Mouse (Mus musculus) lung, embryonic 14.5 days (tissue): ENCODE data around the gene Cox10. TPM values are rescaled to one million over a fixed set of nuclear protein-coding genes. Genes with fewer than 3 reads are reported as not detected.
A peak's percentile ranks its signal among the peaks of the same experiment; 100 is the strongest.
"Not testable (repeated sequence)": the region's sequence is repeated elsewhere in the genome, so short reads cannot be mapped to it uniquely, and the experiment has no call there.

Experiments
- ATAC-seq: fragments of 200-750 bp; cut with Nextera tagmentation; 2 replicates; pipeline ENCODE4 v1.8.0; 2017; ENCODE audit warnings: mild to moderate bottlenecking, moderate TSS enrichment, moderate library complexity; ENCODE audit not compliant: insufficient read depth
- DNase-seq: peaks from one replicate; pipeline ENCODE4 v3.0.0-alpha.2; 2015
- H3K27ac ChIP-seq: fragments of 300-500 bp; sonication (generic); 2 replicates; pipeline ENCODE4 v1.5.1; 2014; ENCODE audit warnings: low read depth, mild to moderate bottlenecking, moderate library complexity
- H3K27me3 ChIP-seq: fragments of 300-500 bp; sonication (generic); 2 replicates; pipeline ENCODE4 v1.6.1; 2014; ENCODE audit warnings: low read length, control low read depth; ENCODE audit not compliant: insufficient read depth
- H3K36me3 ChIP-seq: fragments of 300-500 bp; sonication (generic); 2 replicates; pipeline ENCODE4 v1.6.1; 2014; ENCODE audit warnings: control low read depth; ENCODE audit not compliant: insufficient read depth
- H3K4me1 ChIP-seq: fragments of 300-500 bp; sonication (generic); 2 replicates; pipeline ENCODE4 v1.6.1; 2014; ENCODE audit warnings: antibody characterized with exemption, control low read depth; ENCODE audit not compliant: insufficient read depth
- H3K4me2 ChIP-seq: fragments of 300-500 bp; sonication (generic); 2 replicates; pipeline ENCODE4 v1.6.1; 2014; ENCODE audit warnings: mild to moderate bottlenecking
- H3K4me3 ChIP-seq: fragments of 300-500 bp; sonication (generic); 2 replicates; pipeline ENCODE4 v1.5.1; 2014; ENCODE audit warnings: low read depth, low read length
- H3K9ac ChIP-seq: fragments of 300-500 bp; sonication (generic); 2 replicates; pipeline ENCODE4 v1.6.1; 2014
- H3K9me3 ChIP-seq: fragments of 300-500 bp; sonication (generic); 2 replicates; pipeline ENCODE4 v1.6.1; 2016; ENCODE audit warnings: low read depth, low read length, control low read depth
- CTCF ChIP-seq: IDR thresholded peaks from 2 replicates; pipeline ENCODE4 v1.5.1; 2016; ENCODE audit warnings: antibody characterized with exemption, low read depth
- WGBS: fragments of 180-500 bp; shearing (Covaris S2); extraction: QIAGEN DNeasy Blood & Tissue Kit; methylation state at CpG from one replicate; pipeline ENCODE4 v1.1.7; 2014; 5-methylcytosine and 5-hydroxymethylcytosine counted together
- polyA plus RNA-seq: library from polyadenylated mRNA; unstranded; fragments of >200 nt; fragmentation: Nextera tagmentation; extraction: Ambion mirVana; gene quantifications from 2 replicates; pipeline ENCODE4 v1.2.1, GENCODE M21; 2014

The Cox10 gene
- 27.3 and 28.4 TPM in 2 replicates for polyA plus RNA-seq

- peak within 1 kb of the TSS; percentile 86 for H3K4me3 ChIP-seq
- under 1% methylated on average over 43 of the region's 45 CpGs for WGBS
- no peaks in the 10 kb centered on the region for H3K9me3 ChIP-seq
- H3K36me3 ChIP-seq, result peaks cover 5% of the 10 kb centered on the region; the same call in 1 of the 2 replicates
- H3K4me2 ChIP-seq, result peak within 1 kb of the TSS; percentile 74
- no peaks in the 10 kb centered on the region for H3K27me3 ChIP-seq
- no peak for TF ChIP-seq CTCF
- DNase-seq (peak; percentile 94), ATAC-seq (peak; percentile 97)
- H3K27ac ChIP-seq, result peak within 1 kb of the TSS; percentile 92
- 0 out of 2 replicates have a peak, but pooled peaks cover 5% of the 10 kb centered on the region for H3K4me1 ChIP-seq
- H3K9ac ChIP-seq, result peak within 1 kb of the TSS; percentile 77
Observed at GRCm38 (mm10) chr11:64078956-64079726, at the start of gene Cox10. Gene Cox10 (minus strand): TSS chr11:64079468.

DNA sequence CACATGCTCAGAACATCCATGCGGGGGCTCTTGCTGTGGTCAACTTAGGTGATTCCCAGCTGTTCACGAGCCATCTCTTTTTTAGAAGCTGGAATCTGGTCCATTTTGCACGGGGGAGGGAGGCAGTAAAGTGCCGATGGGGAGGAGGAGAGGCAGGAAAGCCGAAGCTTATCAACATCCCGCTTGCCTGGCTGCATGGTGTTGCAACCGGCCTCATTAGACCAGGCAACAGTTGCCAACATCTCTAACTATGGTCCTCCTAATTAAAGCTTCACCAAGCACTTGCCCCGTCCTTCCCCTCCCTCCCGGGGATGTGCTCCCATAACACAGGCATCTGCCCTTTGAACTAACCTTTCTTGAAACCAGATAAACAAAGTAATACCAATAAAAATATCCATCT is 48.7 kb upstream of the Cox10 start:
- Histone ChIP-seq H3K4me2 (no peak overlapping the region), H3K27ac (no peak overlapping the region), H3K9ac (no peak overlapping the region), H3K4me3 (no peak overlapping the region), H3K27me3 (no peaks in the 10 kb centered on the region), H3K9me3 (no peaks in the 10 kb centered on the region), H3K36me3 (no peaks in the 10 kb centered on the region), H3K4me1 (no peaks in the 10 kb centered on the region)
- ATAC-seq, result no peak
- no peak for DNase-seq
- WGBS, result 41% methylated on average over 9 of the region's 9 CpGs
- TF ChIP-seq CTCF, result no peak

DNA sequence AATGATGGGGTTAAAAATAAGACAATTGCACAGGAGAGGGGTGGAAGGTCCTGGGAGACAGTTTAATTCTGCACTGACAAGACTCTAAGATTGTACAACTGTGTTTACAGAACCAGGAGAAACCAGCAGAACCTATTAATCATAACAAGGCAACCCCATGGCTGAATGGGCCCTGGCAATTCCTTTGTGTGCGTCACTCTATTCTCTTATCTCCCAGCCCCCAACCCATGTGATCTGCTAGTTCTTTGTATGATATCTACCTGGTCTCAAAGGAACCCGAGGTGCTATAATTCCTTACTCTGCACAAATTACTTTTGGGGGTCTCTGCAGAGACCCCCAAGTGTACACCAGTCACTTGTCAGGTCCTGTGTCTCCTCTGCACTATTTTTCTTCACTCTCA is 46.2 kb upstream of the Cox10 start:
- Histone ChIP-seq H3K4me1 (no peaks in the 10 kb centered on the region), H3K4me3 (no peak overlapping the region), H3K9ac (no peak overlapping the region), H3K9me3 (no peaks in the 10 kb centered on the region), H3K27me3 (no peaks in the 10 kb centered on the region), H3K4me2 (no peak overlapping the region), H3K27ac (no peak overlapping the region), H3K36me3 (no peaks in the 10 kb centered on the region)
- ATAC-seq (no peak), DNase-seq (no peak)
- WGBS, result 51% methylated on average over 2 of the region's 2 CpGs
- TF ChIP-seq CTCF, result no peak

GRCm38 (mm10) chr11:64123174-64123573 is 43.9 kb upstream of the Cox10 start:
- 68% methylated on average over 6 of the region's 6 CpGs for WGBS
- H3K4me2 ChIP-seq, ATAC-seq, H3K9ac ChIP-seq, DNase-seq, H3K4me1 ChIP-seq, H3K27ac ChIP-seq, H3K36me3 ChIP-seq, H3K4me3 ChIP-seq, H3K27me3 ChIP-seq, H3K9me3 ChIP-seq: not testable (repeated sequence)

DNA sequence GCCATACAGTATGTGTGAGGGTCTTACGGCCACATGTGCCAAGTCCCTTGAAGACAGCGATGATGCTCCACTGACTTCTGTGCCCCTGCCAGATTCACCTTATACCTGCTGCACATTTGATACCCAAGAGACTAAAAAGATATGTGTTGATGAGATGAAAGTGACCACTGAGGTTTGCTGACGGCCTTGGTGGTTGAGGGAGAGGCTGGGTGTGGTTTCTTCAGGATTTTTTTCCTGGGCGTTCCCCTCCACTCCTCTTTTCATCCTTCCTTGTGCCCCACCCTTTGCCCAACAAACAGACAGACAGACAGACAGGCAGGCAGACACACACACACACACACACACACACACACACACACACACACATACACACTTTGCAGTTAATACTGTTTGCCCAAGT is 37.4 kb upstream of the Cox10 start:
- ATAC-seq (no peak), DNase-seq (no peak)
- no peaks in the 10 kb centered on the region for H3K4me1 ChIP-seq
- no peak overlapping the region for H3K4me2 ChIP-seq
- no peaks in the 10 kb centered on the region for H3K27me3 ChIP-seq
- H3K9ac ChIP-seq, result no peak overlapping the region
- H3K9me3 ChIP-seq, result no peaks in the 10 kb centered on the region
- no peak overlapping the region for H3K4me3 ChIP-seq
- 84% methylated on average over 4 of the region's 4 CpGs for WGBS
- no peak for TF ChIP-seq CTCF
- no peaks in the 10 kb centered on the region for H3K36me3 ChIP-seq
- H3K27ac ChIP-seq, result no peak overlapping the region

DNA sequence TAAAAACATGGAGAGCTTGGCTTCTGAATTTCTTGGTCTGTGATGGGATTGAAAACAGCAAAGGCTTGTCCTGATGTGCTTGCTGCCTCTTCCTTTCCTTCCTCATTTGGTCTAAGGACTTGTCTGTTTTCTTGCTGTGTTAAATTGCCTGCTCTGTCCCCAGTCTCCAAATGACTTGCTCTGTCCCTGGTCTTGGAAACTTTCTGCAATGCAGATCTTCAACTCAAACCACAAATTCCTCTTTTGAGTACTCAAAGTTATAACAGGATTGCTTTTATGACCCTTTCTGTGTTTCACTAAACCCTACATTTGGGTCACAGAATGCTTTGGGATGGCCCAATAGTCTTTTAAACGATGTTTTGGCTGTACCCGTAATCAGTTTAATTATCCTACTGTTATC is 36.6 kb upstream of the Cox10 start:
- Histone ChIP-seq H3K27ac (no peak overlapping the region), H3K4me2 (no peak overlapping the region), H3K4me3 (no peak overlapping the region), H3K36me3 (no peaks in the 10 kb centered on the region), H3K9me3 (no peaks in the 10 kb centered on the region), H3K27me3 (no peaks in the 10 kb centered on the region), H3K9ac (no peak overlapping the region), H3K4me1 (no peaks in the 10 kb centered on the region)
- TF ChIP-seq CTCF, result no peak
- 83% methylated on average over 2 of the region's 2 CpGs for WGBS
- DNase-seq (no peak), ATAC-seq (no peak)

- no peak overlapping the region for H3K27ac ChIP-seq
- no peaks in the 10 kb centered on the region for H3K36me3 ChIP-seq
- DNase-seq, result no peak
- H3K4me3 ChIP-seq, result no peak overlapping the region
- no peaks in the 10 kb centered on the region for H3K27me3 ChIP-seq
- H3K9ac ChIP-seq, result no peak overlapping the region
- no peak for TF ChIP-seq CTCF
- H3K9me3 ChIP-seq, result no peaks in the 10 kb centered on the region
- 80% methylated on average over 9 of the region's 9 CpGs for WGBS
- H3K4me1 ChIP-seq, result no peaks in the 10 kb centered on the region
- no peak for ATAC-seq
- no peak overlapping the region for H3K4me2 ChIP-seq
Observed at GRCm38 (mm10) chr11:64115101-64115500, 35.8 kb upstream of the Cox10 start.

GRCm38 (mm10) chr11:64100060-64100459 is 20.8 kb upstream of the Cox10 start:
- no peak for TF ChIP-seq CTCF
- WGBS, result 85% methylated on average over 5 of the region's 5 CpGs
- no peak overlapping the region for H3K9ac ChIP-seq
- no peaks in the 10 kb centered on the region for H3K27me3 ChIP-seq
- H3K36me3 ChIP-seq, result no peaks in the 10 kb centered on the region
- no peaks in the 10 kb centered on the region for H3K4me1 ChIP-seq
- no peak for ATAC-seq
- H3K9me3 ChIP-seq, result no peaks in the 10 kb centered on the region
- H3K27ac ChIP-seq, result no peak overlapping the region
- H3K4me3 ChIP-seq, result no peak overlapping the region
- no peak overlapping the region for H3K4me2 ChIP-seq
- no peak for DNase-seq
